Mouse (Mus musculus) heart, postnatal 4 days (tissue): ENCODE results near the gene 2610028H24Rik. TPM values are rescaled to one million over a fixed set of nuclear protein-coding genes. Genes with fewer than 3 reads are reported as not detected.

ENCODE experiments used
- DNase-seq: peaks from one replicate; pipeline ENCODE4 v3.0.0; 2021
- total RNA-seq, 2 experiments: library from RNA; stranded (reverse); gene quantifications; 2 replicates each; pipeline ENCODE4 v1.2.3; 2021

The 2610028H24Rik gene
- not detected for total RNA-seq

DNA sequence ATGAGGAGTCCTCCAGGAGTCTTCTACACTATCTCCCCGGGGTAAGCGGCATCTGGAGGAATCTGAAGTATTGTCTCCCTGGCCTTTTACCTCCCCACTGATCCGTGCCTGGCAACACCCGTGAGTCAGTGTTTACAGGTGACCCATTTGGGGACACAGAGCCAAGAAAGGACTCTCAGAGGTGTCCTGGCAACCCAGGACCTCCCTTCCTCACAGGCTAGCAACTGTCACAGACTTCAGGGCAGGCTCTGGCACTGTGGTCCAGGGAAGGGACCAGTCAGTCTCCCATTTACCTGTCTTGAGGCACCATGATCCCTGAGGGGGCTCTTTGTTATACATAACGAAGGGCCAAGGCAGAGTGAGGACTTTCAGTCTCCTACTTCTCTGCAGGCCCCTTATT, at the start of gene 2610028H24Rik:
Gene 2610028H24Rik, plus strand, starts transcription at position 231 of the 400 bp plus-strand sequence.
- DNase-seq = no peak

DNA sequence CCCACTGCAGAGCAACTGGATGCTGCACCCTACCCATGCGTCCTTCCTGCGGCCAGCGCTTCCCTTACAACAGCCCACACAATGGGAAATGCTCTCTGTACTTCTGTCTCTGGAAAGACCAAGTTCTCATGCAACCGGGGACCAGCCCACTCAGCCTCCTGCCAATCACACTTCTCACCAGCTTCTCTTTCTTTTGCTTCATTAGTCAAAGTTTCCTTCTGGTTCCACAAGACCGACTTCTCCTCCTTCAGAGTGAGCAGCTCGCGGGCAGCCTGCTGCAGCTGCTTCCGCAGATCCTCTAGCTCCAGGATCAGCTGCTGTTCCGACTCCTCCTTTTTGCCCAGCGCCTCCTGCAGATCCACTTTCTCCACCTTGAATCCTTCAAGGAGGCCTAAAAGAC, 40.4 kb upstream of the 2610028H24Rik start:
- no peak for DNase-seq

DNA sequence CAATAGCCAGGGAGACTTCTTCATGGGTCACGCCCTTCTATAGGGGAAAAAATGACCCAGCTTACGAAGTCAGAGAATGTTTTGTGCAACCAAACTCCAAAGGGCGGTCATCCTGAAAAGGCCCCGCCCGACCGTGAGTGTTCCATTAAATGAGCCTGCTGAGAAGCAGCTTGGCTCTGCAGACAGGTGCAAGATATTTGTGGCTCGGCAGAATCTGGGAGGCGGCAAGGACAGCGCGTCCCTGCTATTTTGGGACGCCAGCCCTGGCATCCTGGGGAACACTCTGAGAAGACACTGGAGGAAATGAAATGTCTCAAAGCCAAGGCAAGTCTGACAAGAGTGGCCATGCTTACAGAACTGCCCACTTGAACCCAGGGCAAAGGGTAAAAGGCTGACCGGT, 32.1 kb upstream of the 2610028H24Rik start:
- peak; percentile 63 for DNase-seq

- DNase-seq = no peak
Observed at GRCm38 (mm10) chr10:76425674-76426073, 23.2 kb upstream of the 2610028H24Rik start.

DNA sequence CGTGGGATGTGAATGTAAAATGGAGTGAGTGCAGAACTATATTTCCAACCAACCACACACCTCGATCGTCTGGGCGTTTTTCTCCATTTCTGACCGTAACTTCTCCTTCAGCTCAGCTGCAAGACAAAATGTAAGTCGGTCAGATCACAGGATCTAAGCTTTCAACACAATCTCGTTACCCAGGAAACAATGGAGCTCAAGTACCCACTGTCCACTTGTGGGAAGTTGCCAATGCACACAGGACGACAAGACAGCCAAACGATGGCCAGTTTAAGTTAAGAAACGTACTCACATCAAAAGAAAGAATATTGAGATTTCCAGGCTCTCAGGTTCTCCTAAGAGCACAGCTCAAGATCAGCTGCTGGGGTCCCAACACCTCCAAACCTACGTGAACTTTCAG, 15.0 kb upstream of the 2610028H24Rik start:
- DNase-seq = no peak

DNA sequence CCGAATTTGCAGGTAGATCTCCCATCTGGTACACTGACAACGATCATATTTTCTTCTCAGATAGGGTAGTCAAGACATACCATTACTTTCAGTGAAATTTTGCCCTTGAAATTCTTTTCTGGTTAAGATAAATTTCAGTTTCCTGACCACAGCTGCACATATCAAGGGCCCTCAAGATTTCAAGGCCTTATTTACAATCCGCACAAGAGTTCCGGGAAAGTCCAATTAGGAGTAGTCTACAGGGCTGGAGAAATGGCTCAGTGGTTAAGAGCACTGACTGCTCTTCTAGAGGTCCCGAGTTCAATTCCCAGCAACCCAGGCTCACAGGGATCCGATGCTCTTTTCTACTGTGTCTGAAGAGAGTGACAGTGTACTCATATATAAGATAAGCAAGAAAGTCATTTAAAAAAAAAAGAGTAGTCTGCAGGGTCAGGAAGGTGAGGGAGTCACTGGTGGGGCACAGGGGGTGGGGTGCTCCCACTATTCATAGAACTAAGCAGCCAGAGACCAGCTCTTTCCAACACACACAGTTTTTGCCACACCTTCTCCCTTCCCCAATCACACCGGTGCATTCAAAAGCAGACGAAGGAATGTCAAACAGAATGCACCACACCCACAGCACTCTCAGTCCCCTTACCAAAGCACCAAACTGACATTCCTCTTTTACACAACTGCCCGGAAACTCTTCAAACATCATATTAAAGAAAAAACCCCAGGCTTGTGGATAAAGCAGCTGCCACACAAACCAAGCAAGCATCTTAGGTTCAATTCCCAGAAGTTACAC, 9.6 kb upstream of the 2610028H24Rik start:
- no peak for DNase-seq

- DNase-seq = no peak
Observed at GRCm38 (mm10) chr10:76440281-76440680, 8.6 kb upstream of the 2610028H24Rik start, which contains the start of gene AC141477.1. TSS of gene AC141477.1 (minus strand) at chr10:76440444.

GRCm38 (mm10) chr10:76442178-76443088, 6.4 kb upstream of the 2610028H24Rik start, which contains the start of gene Pcnt:
TSS of gene Pcnt (minus strand) at chr10:76442786.
- peak; percentile 98 for DNase-seq

- peak; percentile 39 for DNase-seq
Observed at GRCm38 (mm10) chr10:76445996-76446681, 2.7 kb upstream of the 2610028H24Rik start.

- peak; percentile 68 for DNase-seq
Observed at GRCm38 (mm10) chr10:76447406-76448229, 1.3 kb upstream of the 2610028H24Rik start.

DNA sequence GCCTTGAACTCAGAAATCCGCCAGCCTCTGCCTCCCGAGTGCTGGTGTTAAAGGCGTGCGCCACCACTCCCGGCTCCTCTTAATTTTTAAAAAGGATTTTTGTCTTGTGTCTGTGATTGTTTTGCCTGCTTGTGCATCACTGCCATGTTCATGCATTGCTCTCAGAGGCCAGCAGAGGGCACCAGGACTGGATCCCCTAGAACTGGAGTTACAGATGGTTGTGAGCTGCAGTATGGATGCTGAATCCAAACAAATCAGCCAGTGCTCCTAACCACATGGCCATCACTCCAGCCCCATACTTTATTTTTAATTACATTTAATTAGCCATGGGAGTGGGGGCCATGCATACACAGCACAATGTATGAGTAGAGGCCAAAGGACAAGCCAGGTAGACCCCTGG, 6.4 kb downstream of the 2610028H24Rik start:
- DNase-seq = peak; percentile 72

- DNase-seq = no peak
Observed at GRCm38 (mm10) chr10:76461255-76461654, 12.4 kb downstream of the 2610028H24Rik start.

DNA sequence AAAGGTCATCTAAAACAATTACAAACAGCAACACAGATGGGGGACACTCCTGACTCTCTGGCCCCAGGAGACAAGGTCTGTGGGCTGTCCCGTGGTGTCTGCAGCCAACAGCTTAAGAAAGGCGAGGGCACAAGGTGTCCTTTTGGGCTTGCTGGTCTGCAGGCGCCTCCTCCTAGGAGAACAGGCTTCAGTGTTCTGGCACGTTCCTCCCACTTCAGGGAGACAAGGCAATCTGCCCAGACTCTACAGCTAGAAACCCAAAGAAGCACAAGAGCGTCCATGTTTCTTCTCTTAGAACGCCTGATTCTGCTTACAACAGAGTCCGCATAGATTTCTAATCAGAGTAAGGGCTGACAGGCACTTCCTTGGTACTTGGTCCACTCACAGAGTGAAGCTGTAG, 13.4 kb downstream of the 2610028H24Rik start:
- DNase-seq = no peak

DNA sequence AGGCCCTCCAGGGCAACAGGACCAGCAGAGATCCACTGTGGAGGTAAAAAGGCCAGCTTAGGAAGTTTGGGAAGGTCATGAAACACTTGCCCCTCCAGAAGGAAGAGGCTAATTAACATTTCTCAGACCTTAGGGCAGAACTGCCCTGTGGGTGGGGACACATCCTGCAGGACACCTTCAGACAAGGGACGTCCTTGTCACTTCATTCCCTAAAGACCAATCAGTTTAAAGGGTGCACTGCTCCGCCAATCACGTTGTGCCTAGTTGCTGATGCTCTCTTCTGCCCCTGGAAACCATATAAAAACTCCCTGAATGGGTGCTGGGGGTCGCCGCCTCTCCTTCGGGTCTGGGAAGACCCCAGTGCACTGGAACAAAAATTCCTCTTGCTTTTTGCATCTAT, 13.8 kb downstream of the 2610028H24Rik start:
- DNase-seq = no peak

- peak; percentile 91 for DNase-seq
Observed at GRCm38 (mm10) chr10:76468203-76469162, 19.6 kb downstream of the 2610028H24Rik start, which contains the start of the genes Mcm3ap and Ybey. TSS of gene Mcm3ap (plus strand) at chr10:76468927. TSS of gene Ybey (minus strand) at chr10:76469114.

DNA sequence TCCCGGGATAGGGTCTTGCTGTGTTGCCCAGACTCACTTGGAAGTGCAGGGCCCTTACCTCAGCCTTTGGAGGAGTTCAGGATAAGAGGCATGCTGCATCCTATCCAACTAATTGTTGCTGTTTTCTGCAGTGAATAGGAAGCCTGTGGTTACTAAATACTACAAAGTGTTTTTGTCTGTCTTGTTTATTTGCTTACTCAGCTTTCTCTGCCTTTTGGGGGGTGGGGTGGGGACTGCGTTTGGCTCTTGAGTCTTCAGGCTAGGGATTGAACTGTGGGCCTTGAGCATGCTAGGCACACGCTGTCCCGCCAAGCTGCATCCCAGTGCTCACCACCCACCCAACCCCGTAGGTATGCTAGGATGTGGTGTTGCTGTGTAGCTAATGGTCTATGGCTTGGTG, 24.9 kb downstream of the 2610028H24Rik start:
- no peak for DNase-seq

- no peak for DNase-seq
Observed at GRCm38 (mm10) chr10:76480851-76481250, 32.0 kb downstream of the 2610028H24Rik start.

- no peak for DNase-seq
Observed at GRCm38 (mm10) chr10:76481480-76481879, 32.6 kb downstream of the 2610028H24Rik start.

DNA sequence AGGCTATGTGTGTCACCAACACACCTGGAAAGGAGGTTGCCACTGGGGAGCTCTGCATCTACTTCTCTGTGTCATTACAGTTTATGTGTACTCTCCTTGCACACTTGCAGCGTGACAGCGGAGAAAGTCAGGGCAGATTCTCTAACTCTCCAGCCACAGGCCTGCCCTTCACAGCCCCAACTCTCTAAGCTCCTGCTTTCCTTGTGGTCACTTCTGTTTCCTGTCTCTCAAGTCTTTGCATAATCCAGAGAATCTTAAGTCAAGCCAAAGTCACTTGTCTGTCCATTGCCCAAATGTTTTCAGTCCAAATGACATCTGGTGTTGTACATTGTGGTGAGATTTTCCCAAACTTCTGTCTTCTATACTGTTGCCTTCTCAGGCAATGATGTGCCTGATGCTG, 37.4 kb downstream of the 2610028H24Rik start:
- no peak for DNase-seq

- no peak for DNase-seq
Observed at GRCm38 (mm10) chr10:76488265-76488664, 39.4 kb downstream of the 2610028H24Rik start.
